Mouse (Mus musculus): ENCODE measurements at regions not wholly inside any gene's neighbourhood (a gene's known extent, or its start where the extent isn't known, plus 50 kb on each side); places are given as distances from the start of the nearest gene placed in this dataset.

GRCm38 (mm10) chr9:84389831-84390230, 464.9 kb downstream of the Bckdhb start:
- TF ChIP-seq CTCF (IDR thresholded peaks at IDR 0.05; ENCODE audit: low read depth) (no peak), EP300 (IDR thresholded peaks at IDR 0.05; ENCODE audit: low read depth) (no peak)

Data from liver, postnatal 0 days (tissue).